Mouse (Mus musculus) urinary bladder, postnatal 36 days (tissue): ENCODE results near the gene Cpm.

Experiments used
- DNase-seq, 2 experiments: peaks; one replicate each; pipeline ENCODE4 v3.0.0; 2022; ENCODE audit warnings: low spot score in 2 of 2, mixed read lengths in 1 of 2

The Cpm gene

GRCm38 (mm10) chr10:117620530-117620929 lies 8.8 kb upstream of the Cpm start:
- DNase-seq, result no peak

DNA sequence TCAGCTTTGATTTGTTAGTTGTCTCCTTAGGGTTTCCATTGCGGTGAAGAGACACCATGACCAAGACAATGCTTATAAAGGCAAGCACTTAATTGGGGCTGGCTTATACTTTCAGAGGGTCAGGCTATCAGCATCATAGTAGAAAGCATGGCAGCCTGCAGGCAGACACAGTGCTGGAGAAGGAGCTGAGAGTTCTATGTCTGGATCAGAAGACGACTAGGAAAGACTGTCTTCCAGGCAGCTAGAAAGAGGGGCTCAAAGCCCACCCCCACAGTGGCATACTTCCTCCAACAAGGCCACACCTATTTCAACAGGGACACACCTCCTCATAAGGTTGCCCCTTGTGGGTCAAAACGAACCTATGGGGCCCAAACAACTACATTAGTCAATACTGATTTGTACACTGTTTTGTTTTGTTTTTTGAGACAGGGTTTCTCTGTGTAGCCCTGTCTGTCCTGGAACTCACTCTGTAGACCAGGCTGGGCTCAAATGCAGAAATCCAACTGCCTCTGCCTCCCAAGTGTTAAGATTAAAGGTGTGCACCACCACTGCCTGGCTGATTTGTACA lies 8.3 kb upstream of the Cpm start:
- DNase-seq, result no peak

DNA sequence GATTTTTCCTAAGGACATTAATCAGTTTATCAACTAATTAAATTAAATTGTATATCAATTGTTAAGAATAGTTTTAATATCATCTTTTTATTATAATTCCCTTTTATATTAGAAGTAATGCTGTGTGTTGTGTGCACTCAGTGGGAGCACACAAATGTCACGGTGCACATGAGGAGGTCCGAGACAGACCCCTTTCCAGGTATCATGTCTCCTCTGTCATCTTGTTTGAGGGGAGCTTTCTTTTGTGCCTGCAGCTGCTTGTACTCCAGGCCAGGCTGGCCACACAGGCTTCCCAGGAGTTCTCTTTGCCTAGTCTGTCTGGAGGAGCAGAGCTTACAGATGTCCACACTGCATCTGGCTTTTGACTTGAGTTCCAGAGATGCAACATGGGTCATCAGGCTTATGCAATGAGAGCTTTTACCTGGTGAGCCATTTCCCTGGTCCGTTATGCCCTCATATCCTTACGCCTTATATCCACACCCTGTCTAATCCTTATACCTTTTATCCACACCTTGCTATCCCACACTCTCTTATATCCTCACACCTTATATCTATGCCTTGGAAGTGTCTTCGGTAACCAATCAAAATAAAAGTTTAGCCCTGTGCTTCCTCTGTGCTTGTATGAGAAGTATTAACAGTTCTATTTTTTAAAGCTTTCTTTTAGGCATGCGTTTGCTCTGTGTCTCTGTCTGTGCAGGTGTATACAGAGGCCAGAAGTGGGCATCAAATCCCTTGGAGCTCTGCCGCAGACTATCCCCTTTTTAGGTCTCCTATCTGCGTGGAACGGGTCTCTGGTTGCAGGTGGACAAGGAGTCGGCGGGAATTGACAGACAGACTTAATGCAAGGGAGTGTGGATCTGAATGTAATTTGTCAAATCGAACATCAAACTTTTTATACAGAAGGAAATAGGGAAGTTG lies 7.4 kb upstream of the Cpm start:
- DNase-seq, result no peak

DNA sequence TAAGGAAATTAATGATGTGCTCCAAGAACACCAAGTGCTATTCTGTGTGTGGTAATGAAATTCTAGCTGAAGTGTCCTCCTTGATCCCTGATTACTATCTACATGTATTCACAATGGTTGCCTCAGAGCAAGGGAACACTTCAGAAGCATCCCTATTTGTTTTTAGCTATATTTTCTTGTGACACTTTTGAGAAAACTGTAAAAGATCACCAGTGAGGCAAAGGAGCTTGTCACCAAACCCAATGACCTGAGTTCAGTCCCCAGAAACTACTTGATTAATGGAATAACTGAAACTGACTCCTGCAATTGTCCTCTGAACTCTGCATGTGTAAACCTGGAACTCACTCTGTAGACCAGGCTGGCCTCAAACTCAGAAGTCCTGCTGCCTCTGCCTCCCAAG lies 5.9 kb upstream of the Cpm start:
- DNase-seq, result no peak

DNA sequence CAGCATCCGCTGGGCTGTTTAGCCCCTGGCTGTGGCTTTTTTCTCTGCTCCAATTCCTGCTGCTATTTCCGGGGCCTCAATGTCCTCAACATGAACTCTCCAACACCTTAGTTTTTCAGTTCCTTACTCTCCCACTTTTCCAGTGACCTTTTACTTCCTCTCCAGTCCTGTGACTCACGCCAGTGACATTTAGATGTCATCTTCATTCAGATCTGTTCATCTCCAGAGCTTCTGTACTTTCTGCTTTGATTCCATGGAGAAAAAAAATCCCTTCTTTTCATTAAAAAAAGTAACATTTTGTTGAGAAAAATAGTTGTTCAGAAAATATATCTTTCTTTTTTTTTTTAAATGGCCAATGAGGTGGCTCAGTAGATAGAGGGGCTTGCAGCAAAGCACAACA lies 5.1 kb upstream of the Cpm start:
- DNase-seq, result no peak

- no peak for DNase-seq
Measured at GRCm38 (mm10) chr10:117624655-117625497, 4.4 kb upstream of the Cpm start.

DNA sequence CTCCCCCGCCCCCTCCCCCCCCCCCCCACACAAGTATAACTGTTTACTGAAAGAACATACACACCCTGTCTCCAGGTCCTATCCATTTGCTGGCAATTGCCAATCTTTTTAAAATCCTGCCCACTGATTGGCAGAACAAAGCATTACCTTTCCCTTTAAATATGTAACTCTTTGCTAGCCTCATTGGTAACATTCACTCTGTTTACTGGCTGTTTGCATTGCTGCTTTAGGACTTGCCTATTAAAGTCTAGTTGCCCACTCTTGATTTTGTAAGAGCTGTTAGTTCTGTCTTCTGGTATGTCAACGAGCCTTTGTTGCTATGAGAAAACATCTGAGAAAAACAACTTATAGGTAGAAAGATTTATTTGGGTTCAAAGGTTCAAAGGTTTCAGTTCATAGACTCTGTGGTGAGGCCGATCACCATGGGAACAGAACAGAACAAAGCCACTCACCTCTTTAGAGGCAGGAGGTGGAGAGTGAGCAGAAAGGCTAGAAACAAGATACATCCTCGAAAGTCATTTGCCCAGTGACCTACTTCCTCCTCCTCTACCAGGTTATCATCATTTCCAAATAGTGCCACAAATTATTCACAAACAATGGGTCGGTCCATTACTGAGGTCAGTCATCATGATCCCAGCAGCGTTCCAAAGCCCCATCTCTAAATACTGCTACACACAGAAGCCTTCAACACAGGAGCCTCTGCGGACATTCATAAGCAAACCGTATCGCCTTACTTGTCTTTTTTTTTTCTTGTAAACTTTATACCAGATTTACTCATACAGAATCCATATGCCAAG lies 3.6 kb upstream of the Cpm start:
- no peak for DNase-seq

DNA sequence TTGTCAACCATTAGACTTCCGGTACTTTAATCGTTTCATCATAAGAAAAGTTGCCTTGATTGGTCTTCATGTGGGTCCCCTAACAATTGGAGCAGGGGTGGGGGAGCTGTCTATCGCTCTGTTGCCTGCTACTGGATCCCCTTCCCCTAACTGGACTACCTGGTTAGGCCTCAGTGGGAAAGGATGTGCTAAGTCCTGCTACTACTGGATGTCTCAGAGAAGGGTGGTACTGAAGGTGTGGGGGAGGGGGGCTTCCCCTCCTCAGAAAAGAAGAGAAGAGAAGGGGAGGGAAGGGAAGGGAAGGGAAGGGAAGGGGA lies 3.0 kb upstream of the Cpm start:
- no peak for DNase-seq

DNA sequence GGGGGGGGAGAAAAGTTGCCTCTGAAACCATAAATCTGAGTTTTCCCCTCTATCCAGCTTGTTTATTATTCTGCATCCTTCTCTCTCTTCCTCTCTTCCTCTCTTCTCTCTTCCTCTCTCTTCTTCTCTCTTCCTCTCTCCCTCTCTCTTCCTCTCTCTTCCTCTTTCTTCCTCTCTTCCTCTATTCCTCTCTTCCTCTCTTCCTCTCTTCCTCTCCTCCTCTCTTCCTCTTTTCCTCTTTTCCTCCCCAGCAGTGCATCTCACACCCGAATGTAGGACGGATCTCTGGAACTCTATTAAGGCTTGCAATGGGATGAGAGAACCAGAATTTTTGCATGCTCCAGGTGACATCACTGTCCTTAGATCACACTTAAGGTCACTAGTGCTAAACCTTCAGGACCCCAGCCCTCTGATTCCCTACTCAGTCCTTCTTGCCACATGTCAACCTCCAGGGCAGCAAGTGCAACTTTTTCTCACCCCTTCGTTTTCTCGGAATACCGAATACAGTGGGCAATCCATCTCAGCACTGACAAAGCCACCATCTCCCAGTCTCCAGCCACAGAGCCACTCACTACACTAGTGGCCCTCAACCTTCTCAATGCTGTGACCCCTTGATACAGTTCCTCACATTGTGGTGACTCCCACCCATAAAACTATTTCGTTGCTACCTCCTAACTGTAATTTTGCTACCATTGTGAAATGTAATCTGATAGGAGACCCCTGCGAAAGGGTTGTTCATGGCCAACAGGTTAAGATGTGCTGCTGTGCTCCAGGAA lies 2.3 kb upstream of the Cpm start:
- no peak for DNase-seq

GRCm38 (mm10) chr10:117627616-117627930 lies 1.7 kb upstream of the Cpm start:
- DNase-seq, result no peak

GRCm38 (mm10) chr10:117627949-117628348 lies 1.4 kb upstream of the Cpm start:
- no peak for DNase-seq

DNA sequence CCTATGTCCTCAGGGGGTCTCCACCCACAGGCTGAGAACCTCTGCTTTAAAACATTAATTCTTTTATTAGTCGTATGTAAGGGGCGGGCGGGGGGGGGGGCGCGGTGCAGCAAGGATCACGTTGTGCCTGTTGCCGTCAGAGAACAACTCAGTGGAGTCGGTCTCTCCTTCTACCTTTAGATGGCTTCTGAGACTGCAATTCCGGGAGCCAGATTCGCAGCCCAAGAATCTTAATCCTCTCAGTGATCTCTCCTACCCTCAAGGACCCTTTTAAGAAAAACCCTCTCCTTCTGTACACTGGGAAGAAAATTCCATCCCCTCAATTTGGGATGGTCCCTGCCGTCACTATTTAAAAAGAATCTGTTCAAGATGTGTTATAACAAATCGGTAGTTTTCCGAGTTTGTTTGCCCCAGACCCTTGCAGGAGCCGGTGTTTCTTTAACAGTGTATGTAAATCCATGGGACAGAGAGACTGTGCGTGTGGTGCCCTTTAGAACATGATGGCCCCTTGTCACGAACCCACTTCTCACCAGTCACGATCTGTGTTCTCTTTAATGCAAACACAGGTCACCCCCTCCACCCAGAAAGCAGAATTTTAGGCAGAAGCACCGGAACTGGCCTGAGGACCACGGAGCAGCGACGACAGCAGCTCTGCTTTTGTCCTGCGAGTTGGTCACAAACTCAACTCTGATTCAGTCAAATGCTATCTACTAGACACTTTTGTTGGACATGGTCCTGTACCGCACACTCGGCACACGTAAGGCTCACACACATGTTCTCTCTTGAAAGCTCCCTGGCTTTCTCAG lies 734 bp upstream of the Cpm start:
- no peak for DNase-seq

- no peak for DNase-seq
Measured at GRCm38 (mm10) chr10:117630176-117630575, 876 bp downstream of the Cpm start.

DNA sequence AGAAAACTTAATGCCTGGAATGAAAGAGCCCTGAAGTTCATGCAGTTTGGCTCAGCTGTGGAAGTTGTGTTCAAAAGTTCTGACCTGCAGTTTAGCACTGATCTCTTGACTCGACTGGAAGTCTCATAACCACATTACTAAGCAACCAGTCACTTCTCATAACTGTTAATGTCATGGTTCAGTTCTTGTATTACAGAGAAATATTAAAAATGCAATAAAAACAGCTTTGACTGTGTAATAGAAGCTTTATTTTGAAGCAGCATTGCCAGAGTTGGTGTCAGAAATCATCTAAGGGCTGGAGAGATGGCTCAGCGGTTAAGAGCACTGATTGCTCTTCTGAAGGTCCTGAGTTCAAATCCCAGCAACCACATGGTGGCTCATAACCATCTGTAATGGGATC lies 1.5 kb downstream of the Cpm start:
- DNase-seq, result no peak

- DNase-seq, result no peak
Measured at GRCm38 (mm10) chr10:117631562-117632259, 2.4 kb downstream of the Cpm start.

DNA sequence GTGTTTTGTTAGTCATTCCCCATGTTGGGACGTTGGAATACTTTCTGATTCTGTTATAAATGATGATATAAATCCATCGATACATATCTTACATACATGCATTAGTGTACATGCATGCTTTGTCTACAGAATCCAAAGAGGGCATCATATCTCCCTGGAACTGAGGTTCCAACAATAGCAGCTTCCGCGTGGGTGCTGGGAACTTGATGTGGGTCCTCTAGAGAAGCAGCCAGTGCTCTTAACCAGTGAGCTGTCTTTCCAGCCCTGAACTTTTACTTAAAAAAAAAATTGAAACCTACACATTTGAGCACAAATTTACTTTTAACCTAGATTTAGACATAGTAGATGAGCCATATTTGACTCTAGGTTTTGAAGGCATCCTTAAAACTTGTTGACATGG lies 3.1 kb downstream of the Cpm start:
- DNase-seq, result no peak

- DNase-seq, result no peak
Measured at GRCm38 (mm10) chr10:117633564-117634208, 4.4 kb downstream of the Cpm start.

- no peak for DNase-seq
Measured at GRCm38 (mm10) chr10:117634323-117635030, 5.2 kb downstream of the Cpm start.
